Mouse (Mus musculus) naive thymus-derived CD4-positive, alpha-beta T cell, adult 2 months (primary cell): Measurements from ENCODE around the gene Osbp.
A peak's percentile ranks its signal among the peaks of the same experiment; 100 is the strongest.

ENCODE experiments used
- DNase-seq: peaks from one replicate; pipeline ENCODE4 v3.0.0-alpha.2; 2011; ENCODE audit warnings: low read depth

Gene Osbp

DNA sequence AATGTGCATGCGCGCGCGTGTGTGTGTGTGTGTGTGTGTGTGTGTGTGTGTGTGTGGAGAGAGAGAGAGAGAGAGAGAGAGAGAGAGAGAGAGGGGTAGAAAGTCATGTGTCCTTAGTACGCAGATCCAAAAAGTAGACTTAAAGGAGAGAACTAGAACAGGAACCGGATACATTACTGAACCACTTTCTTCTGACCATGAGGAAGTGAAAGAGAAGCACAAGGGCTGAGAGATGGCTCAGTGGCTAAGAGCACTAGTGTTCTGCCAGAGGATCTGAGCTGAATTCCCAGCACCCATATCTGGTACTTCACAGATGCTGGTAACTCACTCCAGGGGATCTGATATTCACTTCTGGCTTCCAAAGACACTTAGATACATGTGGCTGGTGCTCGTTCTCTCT, 23.6 kb downstream of the Osbp start:
- DNase-seq = no peak

DNA sequence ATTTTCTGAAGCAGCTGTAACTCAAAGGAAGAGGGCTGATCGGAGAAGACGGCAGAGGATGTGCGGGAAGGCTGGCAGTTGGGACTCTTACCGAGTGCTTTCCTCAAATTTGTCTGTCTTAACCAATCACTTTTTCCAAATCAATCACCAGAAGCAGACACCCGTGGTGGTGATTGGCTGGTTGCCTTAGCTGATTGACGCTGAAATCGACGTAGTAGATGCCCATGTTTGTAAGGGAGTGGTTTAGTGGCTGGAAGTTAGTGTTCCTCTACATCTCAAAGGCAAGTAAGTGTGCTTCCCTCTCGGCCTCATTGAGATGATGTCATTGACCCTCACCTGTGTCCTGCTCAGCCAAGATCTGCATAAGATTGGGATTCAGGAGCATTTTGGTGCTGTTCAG, 26.3 kb downstream of the Osbp start:
- DNase-seq = no peak

DNA sequence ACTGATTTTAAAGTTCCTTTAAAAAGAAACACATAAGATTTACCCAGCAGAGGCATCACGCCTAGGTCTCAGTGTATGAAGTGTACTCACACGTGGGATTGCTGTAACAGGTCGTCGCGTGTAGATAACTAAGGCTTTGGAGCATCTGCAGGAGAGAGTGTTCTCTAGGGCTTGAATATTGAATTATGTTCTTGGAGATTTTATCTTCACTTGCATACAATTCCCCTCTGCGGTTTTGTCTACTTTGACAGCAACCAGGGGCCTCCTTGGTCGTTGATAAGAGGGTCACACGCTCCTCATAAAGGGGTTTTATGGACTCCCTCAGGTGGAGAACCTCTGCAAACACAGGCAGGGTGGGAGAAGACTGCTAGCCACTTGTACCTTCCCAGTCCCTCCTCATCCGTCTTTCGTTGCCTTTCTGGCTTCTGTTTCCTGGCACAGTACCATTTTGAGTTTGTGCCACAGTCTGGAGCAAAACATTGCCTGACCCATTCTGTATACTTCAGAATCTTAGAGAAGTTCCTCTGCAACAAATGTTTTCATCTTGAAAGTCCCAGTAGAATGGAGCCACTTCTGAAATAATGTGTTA, 26.8 kb downstream of the Osbp start:
- no peak for DNase-seq

DNA sequence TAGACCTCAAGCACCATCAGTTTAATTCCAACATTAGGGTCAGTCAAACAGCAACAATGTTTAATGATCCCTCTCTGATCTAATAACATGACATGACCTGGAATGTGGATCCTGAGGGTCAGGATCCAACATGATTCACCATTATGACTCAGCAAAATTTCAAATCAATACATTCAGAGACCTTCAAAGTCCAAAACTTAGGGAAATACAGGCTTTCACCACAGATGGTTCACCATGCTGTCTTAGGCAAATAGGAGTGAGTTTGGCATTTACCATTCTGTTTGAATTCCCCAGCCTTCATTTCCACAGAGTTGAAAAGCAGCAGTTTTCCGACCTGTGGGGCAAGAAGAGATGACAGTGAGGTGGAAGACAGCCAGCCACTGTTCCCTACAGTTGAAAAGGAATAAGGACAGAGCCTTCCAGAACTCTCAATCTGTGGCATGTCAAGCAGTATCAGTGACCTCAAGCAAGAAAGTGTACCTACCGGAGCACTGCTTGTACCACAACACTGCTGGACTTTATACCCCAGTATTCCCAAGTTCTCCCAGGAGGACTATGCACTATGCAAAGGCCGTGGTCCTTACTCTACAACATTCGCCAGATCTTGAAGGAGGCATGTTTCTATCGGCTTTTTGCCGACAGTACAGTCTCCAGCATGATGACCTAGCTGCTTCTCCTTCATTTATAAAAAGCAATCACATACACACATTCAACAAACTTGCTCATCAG, 29.1 kb downstream of the Osbp start:
- DNase-seq = no peak

DNA sequence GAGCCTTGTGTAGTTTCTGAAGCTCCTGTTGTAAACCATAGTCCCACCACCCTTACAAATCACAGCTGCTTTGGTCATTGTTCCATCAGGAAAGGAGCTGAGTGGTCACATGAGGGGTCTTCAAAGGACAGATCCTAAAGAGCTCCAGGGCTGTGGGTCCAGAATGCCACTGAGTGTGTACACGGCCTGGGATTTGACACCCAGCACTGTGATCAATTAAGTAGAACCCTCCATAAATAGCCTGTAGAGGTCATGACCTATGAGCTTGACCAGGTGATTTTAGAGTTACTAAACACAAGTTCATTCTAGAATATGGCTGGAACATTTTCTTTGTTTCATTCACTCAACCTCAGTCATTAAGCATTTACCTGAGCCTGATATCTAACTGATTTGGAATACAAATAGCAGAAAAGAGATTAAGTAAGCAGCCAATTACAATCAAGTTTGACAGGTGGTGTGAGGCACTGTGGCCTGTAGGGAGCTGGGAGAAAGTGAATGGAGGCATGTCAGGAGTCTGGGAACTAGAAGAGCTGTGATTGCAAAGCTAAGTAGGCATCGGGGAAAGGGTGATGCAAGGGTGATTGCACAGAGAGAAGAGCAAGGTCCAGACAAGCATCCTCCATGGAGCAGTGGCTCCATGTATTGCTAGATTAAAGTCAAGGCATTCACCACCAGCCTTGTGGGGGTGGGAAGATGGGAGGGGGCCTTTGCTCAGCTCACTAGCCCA, 30.1 kb downstream of the Osbp start:
- no peak for DNase-seq

DNA sequence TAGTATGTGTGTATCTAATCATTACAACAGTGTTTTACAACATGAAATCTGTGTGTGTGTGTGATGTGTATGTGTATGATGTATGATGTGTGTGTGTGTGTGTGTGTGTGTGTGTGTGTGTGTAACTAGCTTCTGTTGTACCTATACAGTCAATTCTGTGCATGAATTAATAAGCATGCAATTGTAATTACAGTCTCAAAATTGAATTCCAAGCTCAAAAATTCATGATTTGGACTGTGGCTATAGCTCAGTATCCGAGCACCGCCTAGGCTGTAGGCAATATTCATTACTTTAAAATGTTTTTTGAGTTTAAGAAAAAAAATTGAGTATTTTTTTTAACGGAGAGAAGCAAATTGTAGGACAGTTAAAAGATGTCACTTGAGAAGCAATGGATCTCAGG, 35.9 kb downstream of the Osbp start:
- DNase-seq = no peak

DNA sequence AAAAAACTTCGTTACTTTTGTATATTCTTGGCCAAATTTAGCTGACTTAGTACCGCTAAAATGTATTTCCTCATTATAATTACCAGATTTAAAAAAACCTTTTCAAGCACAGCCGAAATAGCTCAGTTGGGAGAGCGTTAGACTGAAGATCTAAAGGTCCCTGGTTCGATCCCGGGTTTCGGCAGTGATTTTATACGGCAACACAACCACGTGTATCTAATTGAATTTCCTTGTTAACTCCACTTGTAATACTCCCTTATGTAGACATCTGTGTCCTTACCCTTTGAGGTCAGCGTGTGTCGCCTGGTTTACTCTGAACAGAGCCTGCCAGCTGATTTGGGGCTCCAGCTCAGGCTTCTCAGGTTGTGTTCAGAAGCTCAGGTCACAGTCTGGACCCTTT, 36.4 kb downstream of the Osbp start:
- peak; percentile 83 for DNase-seq

DNA sequence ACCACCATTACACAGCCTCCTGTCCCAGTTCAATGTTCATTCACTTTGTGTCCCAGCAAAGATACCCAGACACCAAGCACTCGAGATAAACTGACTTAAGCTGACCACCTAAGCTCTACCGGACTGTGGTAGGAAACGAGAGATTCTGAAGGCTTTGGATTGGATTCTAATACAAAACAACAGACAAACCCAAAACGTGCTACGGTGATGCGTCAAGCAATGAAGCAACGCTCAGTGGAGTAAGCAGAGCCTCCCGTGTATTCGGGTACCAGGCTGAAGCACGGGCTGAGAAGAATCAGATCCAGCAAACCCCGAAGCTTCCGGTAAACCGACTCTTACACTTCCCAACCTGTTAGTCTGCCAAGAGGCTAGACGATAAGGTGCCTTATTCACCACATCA, 37.0 kb downstream of the Osbp start:
- DNase-seq = peak; percentile 27

DNA sequence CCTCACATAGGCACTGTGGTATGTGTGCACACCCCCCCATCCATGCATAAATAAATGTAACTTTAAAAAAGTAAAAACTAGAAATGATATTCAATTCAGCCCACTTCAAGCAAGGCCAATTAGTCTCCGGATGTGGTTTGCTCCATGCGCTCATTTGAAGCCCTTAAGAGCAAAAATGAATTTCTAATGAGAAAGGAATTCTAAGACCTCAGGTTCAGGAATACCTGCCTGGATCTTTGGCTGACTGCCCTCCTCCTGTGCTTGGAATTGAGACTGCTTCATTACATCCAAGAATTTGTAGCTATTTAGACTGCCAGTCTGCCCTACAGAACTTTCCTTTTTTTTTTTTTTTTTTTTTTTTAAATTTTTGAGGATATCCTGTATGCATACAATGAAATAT, 37.8 kb downstream of the Osbp start:
- DNase-seq = no peak

DNA sequence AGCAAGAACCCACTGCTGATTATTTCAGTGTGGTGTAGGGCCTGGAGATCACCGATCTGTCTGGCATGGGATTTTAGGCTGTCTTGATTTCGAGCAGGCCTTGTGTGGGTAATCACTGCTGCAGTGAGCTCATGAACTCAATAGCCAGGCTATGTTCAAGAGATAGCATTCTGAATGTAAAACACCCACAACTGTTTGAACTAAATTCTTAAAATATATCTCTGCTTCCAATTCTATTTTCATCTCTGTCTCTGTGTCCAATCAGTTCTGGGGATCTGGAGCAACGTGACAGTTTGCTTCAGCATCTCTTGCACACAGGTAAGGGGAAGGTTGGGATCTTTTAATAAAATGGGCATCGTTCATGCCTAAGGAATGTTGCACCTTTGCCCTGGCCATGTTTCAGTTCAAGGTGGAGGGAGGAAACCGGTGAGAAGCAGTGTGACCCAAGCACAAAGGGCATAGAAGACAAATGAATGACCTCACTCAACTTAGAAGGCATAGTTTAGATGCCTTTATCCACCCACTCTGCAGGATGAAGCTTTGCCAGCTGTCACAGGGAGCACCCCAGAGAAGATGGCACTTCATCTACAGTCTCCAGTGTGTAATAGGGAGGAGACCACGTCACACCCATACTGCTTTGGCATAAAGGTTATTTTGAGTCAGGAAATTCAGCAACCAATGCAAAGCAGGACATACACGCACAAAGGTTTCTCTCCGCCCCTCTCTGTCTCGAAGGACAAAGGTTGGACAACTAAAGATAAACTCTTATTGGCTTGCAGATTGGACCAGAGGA, 38.7 kb downstream of the Osbp start:
- peak; percentile 44 for DNase-seq

DNA sequence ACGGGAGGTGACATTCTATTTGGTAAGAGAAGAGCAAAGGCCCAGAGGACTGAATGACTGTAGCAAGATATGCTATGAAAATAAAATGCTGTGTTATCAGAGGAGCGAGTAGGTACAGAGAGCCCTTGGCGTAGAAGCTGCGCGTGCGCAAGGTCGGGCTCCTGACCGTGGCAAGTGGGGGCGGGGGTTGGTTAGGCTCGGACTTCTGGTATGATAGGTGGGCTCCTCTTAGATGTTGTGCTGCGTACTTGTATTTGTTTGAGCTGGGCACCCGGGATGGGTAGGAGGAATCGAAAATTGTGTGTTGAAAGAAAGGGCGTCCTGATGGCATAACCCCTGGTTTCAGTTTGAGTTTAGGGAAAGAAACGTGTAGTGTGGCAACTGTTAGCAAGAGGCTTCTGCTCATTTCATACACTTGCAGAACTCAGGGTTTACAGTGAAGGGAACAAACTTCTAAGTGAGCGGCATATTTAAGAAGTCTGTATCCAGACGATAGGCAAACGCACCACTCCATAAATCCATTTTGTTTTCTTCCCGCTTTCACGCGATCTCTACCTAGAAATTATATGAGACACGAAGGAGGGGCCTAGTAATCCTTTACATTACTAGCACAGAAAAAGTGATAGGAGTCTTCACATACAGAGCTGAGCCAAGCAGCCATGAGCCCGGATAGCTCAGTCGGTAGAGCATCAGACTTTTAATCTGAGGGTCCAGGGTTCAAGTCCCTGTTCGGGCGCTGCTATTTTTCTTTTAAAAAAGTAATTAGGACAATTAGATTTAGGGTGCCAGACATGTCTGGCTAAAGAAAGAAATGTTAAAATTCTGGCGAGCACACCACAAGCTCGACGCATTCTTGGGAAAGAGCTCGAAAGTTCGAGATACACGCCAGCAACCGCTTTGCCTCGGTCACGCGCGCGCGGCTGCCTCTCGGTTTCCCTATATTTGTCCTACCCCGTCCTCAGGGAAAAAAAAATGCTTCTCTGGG, 39.9 kb downstream of the Osbp start:
- peak; percentile 96 for DNase-seq

DNA sequence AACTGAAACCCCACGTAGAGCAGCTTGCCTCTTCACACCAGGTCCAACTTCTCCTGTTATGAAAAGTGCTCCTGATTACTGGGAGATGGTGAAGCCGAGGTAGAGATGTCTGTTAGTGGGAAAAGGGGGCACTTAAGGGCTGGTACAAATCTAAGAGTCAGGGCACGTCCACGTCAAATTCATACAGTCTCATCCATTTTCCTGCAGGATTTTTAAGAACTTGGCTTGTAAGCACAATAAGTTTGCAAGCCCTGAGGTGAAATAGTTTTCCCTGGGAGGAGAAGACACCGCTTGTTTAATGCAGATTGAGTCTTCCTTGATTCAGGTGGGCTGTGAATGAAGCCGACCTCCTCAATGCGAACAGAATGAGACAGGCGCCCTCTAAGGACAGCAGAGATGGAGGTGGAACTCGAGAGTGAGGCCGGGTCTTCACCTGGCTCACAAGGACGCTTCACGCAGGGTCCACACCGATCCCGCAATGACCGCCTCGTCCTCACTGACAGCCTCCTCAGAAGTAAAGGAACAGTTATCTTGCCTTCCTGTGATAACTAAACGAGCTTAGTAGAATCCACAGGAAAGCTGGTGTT, 40.7 kb downstream of the Osbp start:
- no peak for DNase-seq

DNA sequence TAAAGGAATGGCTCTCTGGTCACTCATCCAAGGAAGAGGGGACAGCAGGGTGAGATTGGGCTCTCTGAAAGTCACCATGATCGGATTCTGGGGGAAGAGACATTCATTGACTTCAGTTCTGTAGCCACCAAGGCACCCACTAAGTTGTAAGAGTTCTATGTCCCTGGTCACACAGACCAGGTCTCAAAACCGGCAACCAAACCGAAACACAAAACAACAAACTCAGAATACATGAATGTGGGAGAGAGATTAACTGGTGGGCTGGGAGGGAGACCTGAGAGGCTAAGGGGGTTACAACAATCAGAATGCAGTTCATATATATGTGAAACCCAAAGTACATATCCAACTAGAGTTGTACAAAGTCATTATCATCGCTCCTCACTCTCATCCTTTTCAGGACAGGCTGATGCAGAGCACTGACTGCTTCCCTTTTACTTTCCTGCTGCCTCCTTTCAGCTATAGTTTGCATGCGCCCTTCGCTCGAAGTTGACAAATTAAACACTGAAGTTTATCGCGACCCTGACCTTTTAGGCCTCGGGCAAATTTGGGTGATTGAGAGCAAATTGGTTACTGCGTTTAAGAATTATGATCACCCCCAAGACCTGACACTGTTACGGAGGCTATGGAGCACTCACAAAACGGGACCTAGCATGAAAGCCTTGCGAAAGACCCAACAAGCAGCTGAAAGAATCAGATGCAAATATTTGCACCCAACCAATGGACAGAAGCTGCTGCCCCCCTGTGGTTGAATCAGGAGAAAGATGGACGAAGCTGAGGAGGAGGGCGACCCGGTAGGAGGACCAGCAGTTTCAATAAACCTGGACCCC, 41.6 kb downstream of the Osbp start:
- peak; percentile 45 for DNase-seq

DNA sequence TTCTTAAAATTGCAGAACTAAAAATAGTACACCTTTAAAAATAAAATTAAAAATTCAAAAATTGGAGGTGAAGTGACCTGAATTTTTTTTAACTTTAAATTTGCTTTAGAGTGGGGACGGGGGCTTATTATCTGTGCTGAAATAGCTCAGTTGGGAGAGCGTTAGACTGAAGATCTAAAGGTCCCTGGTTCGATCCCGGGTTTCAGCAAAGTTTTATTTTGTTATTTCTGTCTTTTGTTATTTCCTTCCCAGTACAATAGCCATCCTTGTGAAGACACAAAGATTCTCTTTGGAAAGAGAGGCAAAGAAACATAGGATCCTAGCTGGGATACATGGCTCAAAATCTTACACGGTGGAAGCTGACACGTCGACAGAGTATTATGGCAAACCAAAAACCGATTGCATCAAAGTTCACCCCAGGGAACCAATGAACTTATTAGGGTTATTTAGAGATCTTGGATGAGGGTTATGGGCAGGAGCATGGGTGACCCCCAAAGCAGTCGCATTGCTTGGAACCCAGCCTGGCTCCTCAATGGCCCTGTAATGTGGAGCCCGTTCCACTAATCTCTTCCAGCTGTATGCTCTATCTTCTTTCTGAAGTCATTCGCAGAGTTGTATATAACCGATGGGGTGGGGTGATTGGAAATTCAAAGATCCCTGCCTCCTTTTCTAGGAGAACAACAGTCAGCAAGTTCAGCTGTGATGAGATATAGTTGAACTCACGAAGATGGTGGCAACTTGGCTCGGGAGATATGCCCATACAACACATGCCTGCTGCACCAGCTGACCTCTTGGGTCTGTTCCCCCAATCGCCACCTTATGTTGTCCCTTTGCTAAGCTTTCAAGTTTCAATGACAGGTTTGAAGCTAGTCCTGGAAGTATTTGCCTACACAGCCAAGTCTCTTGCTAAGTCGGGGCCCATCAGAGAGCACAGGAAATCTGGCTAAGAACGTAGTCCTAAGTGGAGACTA, 43.0 kb downstream of the Osbp start:
- DNase-seq = no peak

DNA sequence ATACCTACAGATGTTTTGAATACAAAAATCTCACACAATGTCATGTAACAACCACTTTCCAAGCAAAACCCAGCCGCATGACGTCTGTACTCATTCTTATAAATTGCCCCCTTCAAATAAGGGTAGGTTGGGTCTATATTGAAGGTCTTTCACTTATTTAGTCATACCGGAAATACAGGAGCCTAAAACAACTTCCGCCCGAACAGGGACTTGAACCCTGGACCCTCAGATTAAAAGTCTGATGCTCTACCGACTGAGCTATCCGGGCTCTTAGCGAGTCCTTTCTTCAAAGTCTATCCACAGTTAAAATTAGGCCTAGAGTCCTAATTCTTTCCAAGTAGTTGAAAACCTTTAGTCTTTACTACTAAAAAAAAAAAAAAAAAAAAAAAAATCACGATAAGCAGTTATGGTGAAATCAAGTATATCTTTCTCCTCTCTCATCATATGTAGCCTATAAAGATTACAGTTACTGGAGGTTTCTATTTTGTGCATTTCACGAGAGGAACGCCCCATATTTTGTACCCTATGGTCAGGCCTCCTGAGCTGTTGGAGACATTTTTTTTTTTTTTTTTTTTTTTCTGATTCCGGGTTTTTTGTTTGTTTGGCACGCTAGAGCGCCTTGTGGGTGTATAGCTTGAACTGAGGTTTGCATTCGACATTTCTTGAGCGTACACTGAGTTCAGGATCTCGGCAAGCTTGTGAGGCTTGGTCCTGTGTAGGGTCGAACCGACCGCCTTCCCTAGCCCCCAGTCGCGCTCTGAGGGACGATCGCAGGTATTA, 44.0 kb downstream of the Osbp start:
- DNase-seq = peak; percentile 82

DNA sequence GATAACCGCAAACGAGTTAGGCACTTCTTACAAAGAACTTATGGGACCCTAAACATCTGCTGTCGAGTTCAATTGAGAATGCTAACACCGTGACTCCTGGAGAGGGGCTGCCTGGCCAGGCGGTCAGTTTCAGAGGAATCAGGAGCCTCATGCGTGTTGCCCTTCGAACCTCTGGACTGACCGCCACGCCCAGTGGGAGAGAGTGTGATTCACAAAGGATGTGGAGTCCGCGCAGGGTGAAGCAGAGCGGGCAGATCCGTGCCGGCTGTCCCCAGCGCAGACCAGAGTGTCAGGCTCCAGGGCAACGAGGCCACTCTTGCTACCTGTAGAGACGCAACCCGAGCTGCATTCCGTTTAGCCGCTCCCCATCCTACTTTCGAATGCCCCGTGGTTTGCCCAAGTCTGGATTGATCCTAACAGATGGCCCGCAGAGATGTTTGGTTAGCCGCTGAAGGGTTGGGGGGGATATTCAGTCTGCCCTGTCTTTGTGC, 44.6 kb downstream of the Osbp start:
- DNase-seq = no peak

DNA sequence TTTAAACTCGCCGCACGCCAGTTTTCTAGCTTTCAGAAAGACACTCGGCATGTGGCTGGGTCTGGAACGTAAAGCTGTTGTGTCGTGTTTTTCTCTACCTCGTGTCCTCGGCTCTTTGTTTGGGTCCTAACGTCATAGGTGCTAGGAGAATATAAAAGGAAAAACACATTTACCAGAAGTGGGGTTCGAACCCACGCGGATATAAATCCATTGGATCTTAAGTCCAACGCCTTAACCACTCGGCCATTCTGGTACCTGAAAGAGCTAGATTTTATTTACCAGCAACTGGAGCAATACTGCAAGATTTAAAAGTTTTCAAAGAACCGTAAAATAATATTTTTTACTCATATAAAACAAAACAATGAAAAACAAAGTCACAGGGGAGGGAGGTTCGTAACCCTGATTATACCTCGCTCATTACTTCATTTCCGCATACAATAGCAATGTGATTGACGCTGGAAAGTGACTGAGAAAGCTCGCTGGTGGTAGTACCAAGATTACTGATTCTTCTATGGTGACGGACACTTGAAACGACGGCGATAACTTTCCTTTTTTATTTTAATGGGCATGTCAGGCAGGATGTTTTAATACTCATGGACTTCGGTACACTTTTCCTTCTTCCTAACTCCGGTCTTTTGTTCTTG, 45.3 kb downstream of the Osbp start:
- DNase-seq = peak; percentile 90
